Mouse (Mus musculus): ENCODE measurements around the gene Ipo7.

DNA sequence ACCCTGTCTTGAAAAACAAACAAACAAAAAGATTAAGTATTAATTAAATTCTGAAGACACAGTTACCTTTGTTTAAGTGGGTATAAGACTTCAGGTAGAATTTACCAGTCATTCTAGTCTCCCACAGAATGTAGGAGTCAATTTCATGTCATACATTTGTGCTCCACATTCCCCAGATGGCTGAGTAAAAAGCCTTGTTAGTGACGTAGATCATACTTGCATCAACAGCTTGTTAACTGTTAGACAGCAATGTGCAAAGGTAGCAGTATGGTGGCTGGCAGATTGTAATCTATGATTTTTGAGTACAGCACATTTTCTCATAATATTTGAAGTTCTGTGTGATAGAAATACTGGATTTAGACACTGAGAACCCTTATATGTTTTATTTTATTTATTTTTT is 10.8 kb downstream of the Ipo7 start:
- TF ChIP-seq CTCF (IDR thresholded peaks at IDR 0.05; ENCODE audit: borderline replicate concordance, insufficient read depth, low read depth, low read length) (no peak), POLR2A (IDR thresholded peaks at IDR 0.05; ENCODE audit: borderline replicate concordance, insufficient read depth, low read length) (no peak)

Data from cerebellum, adult 2 months (tissue).